Mouse (Mus musculus) stomach, embryonic 14.5 days (tissue): ENCODE results near the gene Col5a3. TPM values are rescaled to one million over a fixed set of nuclear protein-coding genes. Genes with fewer than 3 reads are reported as not detected.

ENCODE experiments used
- ATAC-seq: fragments of 200-750 bp; cut with Nextera tagmentation; 2 replicates; pipeline ENCODE4 v1.8.0; 2017; ENCODE audit warnings: low read depth, moderate TSS enrichment; ENCODE audit not compliant: insufficient number of reproducible peaks, insufficient read depth, low FRiP score
- H3K27ac ChIP-seq: fragments of 300-500 bp; sonication (generic); 2 replicates; pipeline ENCODE4 v1.5.1; 2014; ENCODE audit warnings: mild to moderate bottlenecking, low read length, moderate library complexity, mixed read lengths
- H3K27me3 ChIP-seq: fragments of 300-500 bp; sonication (generic); 2 replicates; pipeline ENCODE4 v1.6.1; 2014; ENCODE audit warnings: low read length, control low read depth, mixed read lengths; ENCODE audit not compliant: control insufficient read depth, insufficient read depth
- H3K36me3 ChIP-seq: fragments of 300-500 bp; sonication (generic); 2 replicates; pipeline ENCODE4 v1.6.1; 2014; ENCODE audit warnings: mild to moderate bottlenecking, control low read depth, low read length, moderate library complexity, mixed read lengths; ENCODE audit not compliant: control insufficient read depth, insufficient read depth
- H3K4me1 ChIP-seq: fragments of 300-500 bp; sonication (generic); 2 replicates; pipeline ENCODE4 v1.6.1; 2014; ENCODE audit warnings: low read length, control low read depth, mixed read lengths; ENCODE audit not compliant: control insufficient read depth, insufficient read depth
- H3K4me2 ChIP-seq: fragments of 300-500 bp; sonication (generic); replicated peaks from 2 replicates; pipeline ENCODE4 v1.6.1; 2014; ENCODE audit warnings: low read depth, low read length, control low read depth
- H3K4me3 ChIP-seq: fragments of 300-500 bp; sonication (generic); 2 replicates; pipeline ENCODE4 v1.5.1; 2014; ENCODE audit warnings: low read depth, low read length, control low read depth
- H3K9ac ChIP-seq: fragments of 300-500 bp; sonication (generic); replicated peaks from 2 replicates; pipeline ENCODE4 v1.6.1; 2014; ENCODE audit warnings: low read depth, mild to moderate bottlenecking, control low read depth, low read length, moderate library complexity, mixed read lengths
- H3K9me3 ChIP-seq: fragments of 300-500 bp; sonication (generic); 2 replicates; pipeline ENCODE4 v1.6.1; 2016; ENCODE audit warnings: low read depth, low read length, control low read depth; ENCODE audit not compliant: control insufficient read depth
- WGBS: fragments of 180-500 bp; shearing (Covaris S2); extraction: QIAGEN DNeasy Blood & Tissue Kit; methylation state at CpG from one replicate; pipeline ENCODE4 v1.1.7; 2014; 5-methylcytosine and 5-hydroxymethylcytosine counted together
- polyA plus RNA-seq: library from polyadenylated mRNA; unstranded; fragments of >200 nt; fragmentation: Nextera tagmentation; extraction: Ambion mirVana; gene quantifications from 2 replicates; pipeline ENCODE4 v1.2.1, GENCODE M21; 2014

The Col5a3 gene
- polyA plus RNA-seq, 1 experiment from 2014 or later, result 1.2 TPM

DNA sequence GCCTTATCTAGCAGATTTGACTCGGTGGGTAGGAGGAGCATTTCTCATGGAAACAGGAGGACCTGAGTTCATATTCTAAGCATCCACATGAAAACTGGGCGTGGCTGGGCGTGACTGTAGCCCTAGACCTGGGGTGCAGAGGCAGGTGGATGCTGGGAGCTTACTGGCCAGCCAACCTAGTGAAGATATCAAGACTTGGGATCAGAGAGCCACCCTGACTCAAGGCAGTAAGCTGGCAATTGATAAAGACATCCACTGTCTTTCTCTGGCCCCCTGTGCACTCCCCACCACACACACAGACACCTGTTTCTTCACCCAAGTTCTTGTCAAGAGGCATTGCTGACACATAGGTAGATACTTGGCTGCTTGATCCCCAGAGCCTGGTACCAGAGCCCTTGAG lies 66.3 kb downstream of the Col5a3 start:
- H3K36me3 ChIP-seq, result no peaks in the 10 kb centered on the region
- no peak overlapping the region for H3K4me2 ChIP-seq
- H3K9ac ChIP-seq, result no peak overlapping the region
- WGBS, result 71% methylated on average over 3 of the region's 3 CpGs
- peaks cover 22% of the 10 kb centered on the region for H3K27me3 ChIP-seq
- no peaks in the 10 kb centered on the region for H3K4me1 ChIP-seq
- H3K9me3 ChIP-seq, result no peaks in the 10 kb centered on the region
- ATAC-seq, result no peak
- no peak overlapping the region for H3K27ac ChIP-seq
- no peak overlapping the region for H3K4me3 ChIP-seq

DNA sequence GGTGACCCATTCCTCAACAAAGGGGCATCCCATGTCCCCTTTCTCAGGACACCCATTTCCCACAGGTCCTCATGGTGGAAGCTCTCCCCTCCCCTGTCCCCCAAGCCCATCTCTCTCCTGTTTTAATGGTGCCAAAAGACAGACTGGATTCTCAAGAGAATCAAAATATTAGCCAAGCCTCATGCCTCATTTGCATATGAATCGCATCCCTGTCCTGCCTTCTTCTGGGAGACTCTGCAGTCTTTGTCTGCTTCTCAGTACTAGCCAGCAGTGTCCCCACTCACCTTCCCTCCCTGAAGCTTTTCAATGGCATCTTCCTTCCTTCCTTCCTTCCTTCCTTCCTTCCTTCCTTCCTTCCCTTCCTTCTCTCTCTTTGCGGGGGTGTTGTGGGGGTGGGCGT lies 67.2 kb downstream of the Col5a3 start:
- no peak overlapping the region for H3K4me3 ChIP-seq
- no peak overlapping the region for H3K4me2 ChIP-seq
- no peak overlapping the region for H3K27ac ChIP-seq
- no peak overlapping the region for H3K9ac ChIP-seq
- H3K36me3 ChIP-seq, result no peaks in the 10 kb centered on the region
- WGBS, result 13% methylated on average over 3 of the region's 3 CpGs
- ATAC-seq, result no peak
- peaks cover 22% of the 10 kb centered on the region for H3K27me3 ChIP-seq
- no peaks in the 10 kb centered on the region for H3K4me1 ChIP-seq
- H3K9me3 ChIP-seq, result no peaks in the 10 kb centered on the region

DNA sequence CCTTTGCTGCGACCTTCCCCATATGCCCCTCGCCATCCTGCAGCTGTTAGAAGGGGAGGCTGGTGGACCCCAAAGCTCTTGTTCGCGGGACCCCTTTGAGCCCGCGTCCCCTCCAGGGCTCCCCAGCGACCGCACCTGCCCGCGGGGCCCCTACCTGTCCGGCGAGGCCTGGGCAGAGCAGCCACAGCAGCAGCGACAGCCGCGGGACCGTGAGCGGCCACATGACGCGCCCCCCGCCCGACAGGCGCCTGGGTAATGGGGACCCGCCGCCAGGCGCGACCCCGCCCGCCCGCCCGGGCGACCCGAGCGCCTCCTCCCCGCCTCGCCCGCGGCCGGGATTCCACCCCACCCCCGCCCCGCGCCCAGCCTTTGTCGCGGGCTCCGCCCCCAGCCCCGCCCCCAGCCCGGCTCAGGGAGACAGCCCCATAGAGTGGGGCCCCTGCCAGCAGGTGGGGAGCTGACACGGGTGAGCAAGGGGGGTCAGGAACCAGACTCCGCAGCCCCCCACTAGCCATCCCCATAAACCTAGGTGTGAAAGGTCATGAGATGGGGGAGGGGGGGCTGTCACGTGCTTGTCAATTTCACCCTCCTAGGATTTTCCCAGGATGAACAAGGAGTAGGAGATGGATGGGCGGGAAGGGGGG lies 68.7 kb downstream of the Col5a3 start, which contains the start of gene Olfm2:
Gene Olfm2 (minus strand): TSS at position 333 of the 644 bp plus-strand sequence.
- Histone ChIP-seq H3K27ac (no peak within 1 kb of the TSS), H3K9me3 (no peaks in the 10 kb centered on the region), H3K4me3 (peak within 1 kb of the TSS; percentile 38), H3K4me2 (peak within 1 kb of the TSS; percentile 78), H3K9ac (no peak within 1 kb of the TSS; the same call in 1 of the 2 replicates), H3K36me3 (no peaks in the 10 kb centered on the region), H3K4me1 (no peaks in the 10 kb centered on the region), H3K27me3 (peaks cover 22% of the 10 kb centered on the region)
- peak; percentile 66; the same call in 1 of the 2 replicates for ATAC-seq
- under 1% methylated on average over 50 of the region's 50 CpGs for WGBS

DNA sequence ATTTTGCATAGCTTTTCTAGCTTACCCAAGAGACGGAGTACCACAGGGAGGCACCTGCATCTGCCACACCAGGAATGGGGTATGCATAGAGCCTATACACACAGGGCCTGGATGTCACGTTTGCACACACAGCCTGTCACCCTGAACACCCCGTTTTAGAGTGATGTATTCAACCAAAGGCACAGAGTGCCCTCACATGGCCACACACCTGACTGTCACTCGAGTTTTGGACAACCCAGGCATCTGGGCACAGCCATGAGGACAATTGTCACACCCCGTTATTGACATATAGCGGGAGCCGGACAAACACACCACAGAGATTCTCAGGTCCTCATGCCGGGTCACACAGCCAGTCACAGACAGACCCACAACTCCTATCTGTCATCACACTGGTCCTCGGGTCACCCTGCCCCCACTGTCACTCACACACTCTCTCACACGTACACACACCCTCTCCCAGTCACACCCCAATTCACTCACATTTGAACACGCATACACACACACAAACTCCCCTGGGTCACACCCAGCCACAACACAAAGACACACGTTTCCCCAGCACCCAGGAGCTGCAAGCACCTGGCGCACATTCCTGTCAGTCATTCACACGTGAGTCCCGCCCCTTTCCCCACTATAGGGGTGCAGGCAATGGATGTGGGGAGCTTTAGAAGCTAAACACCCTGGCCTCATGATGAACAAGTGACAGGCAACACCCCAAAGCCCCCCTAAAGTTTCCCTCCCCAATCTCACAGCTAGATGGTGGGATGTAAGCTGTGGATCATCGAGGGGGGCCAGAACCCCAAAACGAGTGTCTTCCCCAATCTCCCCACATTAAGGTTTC lies 69.5 kb downstream of the Col5a3 start:
- WGBS, result 16% methylated on average over 17 of the region's 17 CpGs
- Histone ChIP-seq H3K9me3 (no peaks in the 10 kb centered on the region), H3K4me2 (peak overlapping the region; percentile 78), H3K36me3 (no peaks in the 10 kb centered on the region), H3K27me3 (peaks cover 22% of the 10 kb centered on the region), H3K27ac (no peak overlapping the region), H3K4me3 (peak overlapping the region; percentile 38), H3K9ac (no peak overlapping the region; the same call in 1 of the 2 replicates), H3K4me1 (no peaks in the 10 kb centered on the region)
- ATAC-seq, result no peak

DNA sequence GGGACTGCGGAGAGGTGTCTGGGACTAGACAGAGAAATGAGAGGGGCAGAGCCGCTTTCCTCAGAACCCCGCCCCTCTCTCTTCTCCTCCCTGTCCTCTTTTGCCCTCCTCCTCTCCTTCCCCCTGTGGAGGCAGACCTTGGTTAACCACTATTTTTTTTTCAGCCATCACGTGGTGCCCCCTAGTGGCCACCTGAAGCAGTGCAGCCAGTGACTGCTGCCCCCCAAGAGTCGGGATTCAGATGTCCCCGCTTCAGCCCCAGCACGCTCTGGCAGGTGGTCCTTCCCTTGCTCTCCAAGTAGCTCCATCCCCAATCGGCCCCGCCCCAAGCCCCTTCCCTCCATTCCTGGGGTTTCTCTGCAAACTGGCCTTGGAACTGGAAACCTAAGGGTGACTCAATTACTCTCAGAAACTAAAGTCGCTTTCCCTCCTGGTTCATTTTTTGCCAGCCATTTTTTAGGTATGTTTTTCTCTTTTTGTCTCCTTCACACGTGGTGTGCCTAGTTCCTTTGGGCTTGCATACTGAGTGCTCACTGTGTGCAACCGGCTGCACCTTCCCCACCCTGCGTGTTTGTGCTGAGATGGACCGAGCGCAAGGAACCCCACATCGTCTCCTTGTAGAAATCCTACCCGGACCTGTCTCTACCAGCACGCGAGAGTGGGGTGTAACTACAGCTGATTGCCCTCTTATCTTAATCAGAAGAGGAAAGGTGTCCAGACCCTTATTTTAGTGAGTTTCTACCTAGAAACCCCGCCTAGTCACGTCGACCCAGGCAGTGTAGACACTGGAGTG lies 70.7 kb downstream of the Col5a3 start:
- Histone ChIP-seq H3K9ac (no peak overlapping the region), H3K4me3 (no peak overlapping the region), H3K4me1 (no peaks in the 10 kb centered on the region), H3K4me2 (no peak overlapping the region), H3K36me3 (no peaks in the 10 kb centered on the region), H3K9me3 (no peaks in the 10 kb centered on the region), H3K27ac (no peak overlapping the region), H3K27me3 (peaks cover 22% of the 10 kb centered on the region)
- ATAC-seq, result no peak
- 15% methylated on average over 22 of the region's 22 CpGs for WGBS

DNA sequence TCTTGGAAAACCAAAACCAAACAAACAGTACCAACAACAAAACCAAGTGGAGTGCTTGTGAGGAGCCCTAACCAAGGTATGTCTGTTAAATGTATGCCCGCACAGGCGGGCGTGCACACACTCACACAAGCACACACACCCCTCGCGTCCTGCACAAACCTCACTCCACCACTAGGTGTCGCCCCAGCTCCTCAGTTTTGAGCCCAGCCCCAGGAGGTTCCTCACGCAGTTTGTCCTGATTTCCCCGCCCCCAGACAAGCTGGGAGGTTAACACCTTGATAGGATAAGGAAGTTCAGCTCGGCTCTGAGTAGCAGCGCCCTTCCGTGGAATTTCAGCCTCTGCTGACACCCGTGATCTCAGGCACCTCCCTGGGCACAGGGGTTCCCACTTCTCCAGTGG lies 74.5 kb downstream of the Col5a3 start:
- ATAC-seq, result peak; percentile 85
- H3K4me1 ChIP-seq, result no peaks in the 10 kb centered on the region
- H3K4me3 ChIP-seq, result no peak overlapping the region
- no peak overlapping the region for H3K27ac ChIP-seq
- H3K27me3 ChIP-seq, result peaks cover 16% of the 10 kb centered on the region
- WGBS, result 2% methylated on average over 12 of the region's 12 CpGs
- H3K9ac ChIP-seq, result no peak overlapping the region
- peak overlapping the region; percentile 38 for H3K4me2 ChIP-seq
- no peaks in the 10 kb centered on the region for H3K36me3 ChIP-seq
- no peaks in the 10 kb centered on the region for H3K9me3 ChIP-seq

DNA sequence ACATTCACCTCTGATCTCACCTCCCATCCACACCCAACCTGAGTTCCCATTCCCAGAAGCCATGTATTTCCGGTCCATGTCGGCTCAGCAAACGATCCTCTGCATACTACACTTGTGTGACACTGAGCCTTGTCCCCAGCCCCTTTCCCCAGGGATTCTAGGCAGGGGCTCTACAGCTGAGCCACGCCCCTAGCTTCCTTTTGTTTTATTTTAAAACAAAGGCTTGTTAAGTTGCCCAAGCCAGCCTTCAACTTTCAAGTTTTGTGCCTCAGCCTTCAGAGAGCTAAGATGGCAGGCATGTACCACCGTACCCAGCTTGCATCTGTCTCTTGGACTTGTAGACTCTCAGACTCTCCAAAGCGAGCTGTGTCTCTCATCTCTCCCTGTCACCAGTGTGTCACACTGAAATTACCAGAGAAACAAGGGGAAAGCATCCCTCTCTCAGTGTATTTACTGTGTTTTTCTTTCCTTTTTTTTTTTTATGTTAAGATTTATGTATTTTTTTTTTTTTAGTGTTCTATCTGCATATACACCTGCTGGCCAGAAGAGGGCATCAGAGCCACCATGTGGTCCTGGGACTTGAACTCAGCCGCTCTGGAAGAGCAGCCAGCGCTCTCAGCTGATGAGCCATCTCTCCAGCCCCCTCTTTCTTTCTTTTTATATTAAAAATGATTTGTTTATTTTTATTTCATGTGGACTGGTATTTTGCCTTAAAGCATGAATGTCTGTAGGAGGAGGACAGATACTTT lies 76.4 kb downstream of the Col5a3 start:
- Histone ChIP-seq H3K4me2 (no peak overlapping the region), H3K9me3 (no peaks in the 10 kb centered on the region), H3K4me1 (no peaks in the 10 kb centered on the region), H3K9ac (no peak overlapping the region), H3K36me3 (no peaks in the 10 kb centered on the region), H3K4me3 (no peak overlapping the region), H3K27ac (no peak overlapping the region), H3K27me3 (no peaks in the 10 kb centered on the region)
- ATAC-seq, result no peak
- WGBS, result 49% methylated on average over 8 of the region's 8 CpGs

DNA sequence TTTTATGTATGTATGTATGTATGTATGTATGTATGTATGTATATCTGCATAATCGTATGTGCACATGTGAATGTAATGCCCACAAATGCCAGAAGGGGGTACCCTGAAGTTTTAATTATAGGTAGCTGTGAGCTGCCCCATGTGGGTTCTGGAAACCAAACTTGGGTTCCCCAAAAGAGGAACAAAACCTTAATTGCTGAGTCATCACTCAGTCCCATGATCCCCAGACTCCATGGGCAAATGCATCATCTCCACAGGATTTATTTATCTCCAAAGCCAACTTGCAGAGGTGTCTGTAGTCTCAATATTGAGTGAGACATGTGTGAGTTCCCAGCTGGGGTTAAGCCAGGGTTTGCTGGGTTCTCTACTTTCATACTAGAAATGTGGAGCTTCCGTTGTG lies 77.6 kb downstream of the Col5a3 start:
- no peak for ATAC-seq
- Histone ChIP-seq H3K4me2 (no peak overlapping the region), H3K27ac (no peak overlapping the region), H3K27me3 (no peaks in the 10 kb centered on the region), H3K4me3 (no peak overlapping the region), H3K4me1 (no peaks in the 10 kb centered on the region), H3K9me3 (no peaks in the 10 kb centered on the region), H3K36me3 (no peaks in the 10 kb centered on the region), H3K9ac (no peak overlapping the region)
- WGBS, result 92% methylated on average over 2 of the region's 2 CpGs
